Mouse (Mus musculus) heart, adult 8-10 months (tissue): ENCODE data around the gene Ncoa4. TPM values are rescaled to one million over a fixed set of nuclear protein-coding genes. Genes with fewer than 3 reads are reported as not detected.
A peak's percentile ranks its signal among the peaks of the same experiment; 100 is the strongest.
"Not testable (repeated sequence)": the region's sequence is repeated elsewhere in the genome, so short reads cannot be mapped to it uniquely, and the experiment has no call there.

ENCODE experiments used
- DNase-seq: peaks from one replicate; pipeline ENCODE4 v3.0.0; 2022; ENCODE audit warnings: low spot score
- total RNA-seq, 4 experiments: library from RNA; stranded (reverse); gene quantifications; 2 replicates each; pipeline ENCODE4 v1.2.4; 2022

The Ncoa4 gene
- total RNA-seq, 4 experiments from 2014 or later, result 120 to 145 (median 131) TPM

- DNase-seq, result no peak
Observed at GRCm38 (mm10) chr14:32160563-32160962, 898 bp downstream of the Ncoa4 start.

GRCm38 (mm10) chr14:32161090-32161885 is 1.6 kb downstream of the Ncoa4 start:
- DNase-seq, result no peak

GRCm38 (mm10) chr14:32162231-32162630 is 2.6 kb downstream of the Ncoa4 start:
- no peak for DNase-seq

- DNase-seq, result no peak
Observed at GRCm38 (mm10) chr14:32163203-32163888, 3.7 kb downstream of the Ncoa4 start.

GRCm38 (mm10) chr14:32164173-32165051 is 4.7 kb downstream of the Ncoa4 start:
- DNase-seq, result no peak

- DNase-seq, result peak; percentile 51
Observed at GRCm38 (mm10) chr14:32165278-32166061, 5.8 kb downstream of the Ncoa4 start.

DNA sequence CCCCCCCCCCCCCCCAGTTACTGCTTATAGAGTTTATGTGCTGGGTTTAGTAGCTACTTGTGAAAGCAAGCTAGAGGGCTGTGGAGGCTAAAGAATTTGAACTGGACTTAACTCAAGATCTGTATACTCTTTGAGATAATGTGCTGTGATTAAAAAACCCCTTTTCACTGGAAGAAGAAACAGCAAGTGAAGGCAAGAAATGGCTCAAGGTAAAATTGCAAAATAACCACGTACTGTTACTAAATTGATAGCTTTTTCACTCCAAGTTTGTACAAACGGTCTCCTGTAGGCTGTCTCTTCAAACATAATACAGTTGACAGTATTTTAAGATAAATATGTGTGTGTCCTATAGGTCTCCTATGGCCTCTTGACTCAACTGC is 6.4 kb downstream of the Ncoa4 start:
- DNase-seq, result no peak

DNA sequence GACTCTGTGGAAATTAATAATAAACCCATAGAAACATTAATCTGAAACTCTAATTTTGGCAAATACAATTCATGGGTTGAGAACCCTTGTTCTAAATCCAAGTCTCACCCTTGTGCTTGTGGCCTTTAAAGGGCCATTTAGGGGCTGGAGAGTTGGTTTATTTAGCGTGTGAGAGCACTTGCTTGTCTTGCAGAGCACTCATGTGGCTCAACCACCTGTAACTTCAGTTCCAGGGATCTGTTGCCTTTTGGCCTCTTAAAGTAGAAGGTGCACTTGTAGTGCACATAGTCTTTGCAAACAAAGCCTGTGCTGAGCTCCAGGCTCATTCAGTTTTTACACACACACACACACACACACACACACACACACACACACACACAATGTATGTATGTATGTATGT is 7.2 kb downstream of the Ncoa4 start:
- no peak for DNase-seq

GRCm38 (mm10) chr14:32167326-32167725 is 7.7 kb downstream of the Ncoa4 start:
- DNase-seq, result no peak

DNA sequence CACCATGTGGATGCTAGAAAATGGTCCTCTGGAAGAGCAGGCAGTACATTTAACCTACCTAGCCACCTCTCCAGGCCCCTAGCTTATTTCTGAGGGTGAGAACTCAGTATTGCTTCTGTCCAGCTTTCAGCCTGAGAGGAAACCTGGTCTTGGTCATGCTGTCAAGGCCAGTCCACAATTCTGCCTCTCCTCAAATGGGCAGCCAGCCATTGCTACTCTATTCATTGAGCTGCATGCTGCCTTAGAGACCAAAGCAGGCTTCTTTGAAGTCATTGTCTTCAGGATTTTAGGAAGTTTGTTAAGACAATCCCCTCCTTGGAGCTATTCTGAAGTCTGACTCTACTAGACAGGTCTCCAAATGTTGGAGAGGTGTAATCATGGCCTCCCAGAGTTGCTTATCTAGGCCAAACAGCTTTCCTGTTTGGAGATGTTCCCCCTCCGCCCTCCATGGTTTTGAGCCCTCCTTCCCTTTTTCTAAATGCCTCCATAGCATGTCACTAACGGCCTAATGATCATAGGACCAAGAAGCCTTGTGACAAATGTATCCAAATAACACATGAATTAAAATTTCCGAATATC is 9.1 kb downstream of the Ncoa4 start:
- no peak for DNase-seq

DNA sequence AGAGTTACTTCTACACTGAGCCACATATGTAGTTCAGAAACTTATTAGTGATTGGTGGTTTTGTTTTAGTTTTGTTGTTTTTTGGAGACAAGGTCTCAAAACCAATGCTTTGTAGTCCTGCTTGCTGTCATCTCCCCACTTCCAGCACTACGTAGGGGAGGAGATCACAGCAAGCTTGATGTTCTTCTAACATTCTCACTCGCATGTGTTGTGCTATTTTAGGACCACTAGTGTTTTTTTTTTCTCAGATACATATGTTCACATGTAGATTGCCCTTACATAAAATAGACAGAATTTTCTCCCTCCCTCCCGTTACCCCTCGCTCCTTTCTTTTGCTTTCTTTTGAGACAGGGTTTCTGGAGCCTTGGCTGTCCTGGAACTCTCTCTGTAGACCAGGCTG is 10.5 kb downstream of the Ncoa4 start:
- no peak for DNase-seq

DNA sequence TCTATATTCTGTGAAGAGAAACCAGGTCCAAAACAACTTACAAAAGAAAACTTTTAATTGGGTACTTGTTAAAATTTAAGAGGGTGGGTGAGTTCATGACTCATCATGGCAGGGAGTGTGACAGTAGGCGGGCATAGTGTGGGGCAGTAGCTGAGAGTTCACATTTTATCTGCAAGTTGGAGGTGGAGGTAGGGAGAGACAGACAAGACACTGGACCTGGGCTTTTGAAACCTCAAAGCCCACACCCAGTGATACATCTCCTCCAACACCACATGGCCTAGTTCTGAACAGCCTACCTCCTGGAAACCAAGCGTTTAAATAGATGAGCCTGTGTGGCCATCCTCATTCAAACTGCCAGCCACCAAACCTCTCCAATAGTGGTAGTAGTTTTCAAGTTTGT is 15.6 kb downstream of the Ncoa4 start:
- DNase-seq, result no peak

DNA sequence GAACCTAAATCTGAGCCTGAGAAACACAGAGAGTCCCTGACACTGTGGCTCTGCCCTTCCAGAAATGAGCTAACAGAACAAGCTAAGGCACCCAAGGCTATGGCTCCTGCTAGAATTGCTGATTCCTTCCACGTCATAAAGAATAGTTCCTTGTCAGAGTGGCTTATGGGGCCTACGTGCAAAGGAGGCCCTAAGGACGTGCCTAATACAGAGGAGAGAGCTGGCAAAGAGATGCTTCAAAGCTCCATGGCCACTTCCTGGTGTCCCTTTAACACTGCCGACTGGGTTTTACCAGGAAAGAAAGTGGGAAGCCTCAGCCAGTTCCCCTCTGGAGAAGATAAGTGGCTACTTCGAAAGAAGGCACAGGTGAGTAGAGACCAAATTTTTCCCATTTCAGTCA is 16.9 kb downstream of the Ncoa4 start:
- DNase-seq, result not testable (repeated sequence)

DNA sequence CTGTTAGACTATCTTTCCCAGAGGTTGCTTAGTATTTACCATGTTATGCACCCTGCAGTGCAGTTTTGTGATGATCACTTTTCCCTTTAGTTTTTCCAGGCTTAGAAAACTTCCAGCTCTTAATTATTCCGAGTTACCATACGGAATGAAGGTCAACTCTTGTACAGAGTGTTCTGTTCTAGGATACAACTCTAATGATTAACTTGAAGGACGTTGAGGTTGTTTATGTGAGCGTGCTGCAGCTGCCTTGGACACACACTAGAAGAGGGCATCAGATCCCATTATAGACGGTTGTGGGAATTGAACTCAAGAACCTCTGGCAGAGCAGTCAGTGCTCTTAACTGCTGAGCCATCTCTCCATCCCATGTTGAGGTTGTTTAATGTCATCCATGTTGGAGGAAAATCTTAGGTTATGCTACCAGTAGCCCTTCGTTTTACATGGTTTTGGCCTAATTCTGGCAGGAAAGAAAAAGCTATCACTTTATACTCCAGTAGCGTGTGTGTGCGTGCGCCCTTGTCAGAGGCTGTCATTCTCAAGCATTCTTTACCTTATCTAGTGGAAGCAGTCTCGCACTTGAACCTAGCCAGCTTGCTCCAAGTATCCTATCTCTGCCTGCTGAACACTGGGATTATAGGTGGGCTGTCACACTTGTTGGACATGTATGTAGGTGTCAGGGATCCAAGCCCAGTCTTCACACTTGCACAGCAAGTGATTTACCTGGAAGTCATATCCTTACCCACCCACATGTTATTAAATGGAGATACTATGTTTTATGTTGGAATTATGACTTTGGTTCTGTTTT is 19.9 kb downstream of the Ncoa4 start:
- no peak for DNase-seq

DNA sequence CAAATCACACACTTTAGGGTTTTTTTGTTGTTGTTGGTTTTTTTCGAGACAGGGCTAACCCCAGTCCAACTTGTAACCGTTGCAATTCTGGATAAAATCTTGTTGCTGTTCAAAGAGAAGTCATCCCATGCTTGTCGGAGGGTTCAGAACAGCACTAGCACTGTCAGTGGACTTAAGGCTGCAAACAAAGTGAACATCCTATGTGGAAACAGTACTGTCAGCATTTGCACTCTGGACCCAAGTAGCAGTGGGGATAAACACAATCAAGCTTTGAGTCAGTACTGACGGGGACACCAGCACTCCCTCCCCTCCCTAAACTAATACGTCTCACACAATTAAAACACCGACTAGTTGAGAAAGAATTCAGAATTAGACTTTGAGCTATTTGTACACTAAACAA is 21.2 kb downstream of the Ncoa4 start:
- DNase-seq, result no peak

GRCm38 (mm10) chr14:32183846-32184245 is 24.2 kb downstream of the Ncoa4 start:
- DNase-seq, result no peak

- no peak for DNase-seq
Observed at GRCm38 (mm10) chr14:32190627-32191391, 31.1 kb downstream of the Ncoa4 start.

DNA sequence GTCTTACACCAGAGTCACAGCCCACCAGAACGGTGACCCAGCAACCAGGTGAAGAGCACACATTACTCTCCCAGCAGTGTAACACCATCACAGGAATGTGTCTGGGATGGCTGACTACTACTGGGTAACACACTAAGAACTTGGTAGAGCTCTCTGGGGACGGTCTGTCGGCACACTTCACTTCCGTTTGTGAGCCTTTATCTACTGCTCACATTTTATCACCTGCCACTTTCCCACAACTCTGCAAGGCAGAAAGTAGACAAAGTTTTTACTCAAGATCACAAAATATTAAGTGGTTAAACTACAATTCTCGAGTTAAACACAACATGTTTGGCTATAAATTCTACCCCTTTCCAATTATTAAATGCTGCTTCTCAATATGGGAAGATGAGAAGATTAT is 32.3 kb downstream of the Ncoa4 start:
- no peak for DNase-seq

DNA sequence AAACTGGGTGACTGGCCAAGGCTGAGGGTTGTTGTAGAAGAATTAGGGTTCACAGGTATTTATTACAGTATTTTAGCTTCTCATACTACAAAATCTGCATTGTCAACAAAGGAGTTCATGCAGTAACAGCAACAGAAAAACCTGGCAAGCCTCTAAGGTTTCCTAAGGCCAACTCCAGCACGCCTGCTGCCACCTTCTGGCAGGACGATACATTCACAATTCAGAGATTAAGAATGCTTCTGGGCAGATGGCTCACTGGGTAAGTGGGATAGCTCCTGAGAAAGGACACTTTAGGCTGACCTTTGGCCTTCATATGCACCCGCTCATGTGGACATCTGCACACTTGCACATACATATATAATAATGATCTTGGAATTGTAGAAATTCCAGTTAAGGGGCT is 32.8 kb downstream of the Ncoa4 start:
- peak; percentile 51 for DNase-seq
